24 mouse cellular contexts compared by ENCODE assay signal in genomic region chr17:41248406-41248805, GRCm38 (mm10).
"Had no signal": no experiment of that assay in that cellular context is flagged by ENCODE, and none has a peak within 500 bp of the region (broad histone marks: within the 10 kb centered on the region; RNA-seq: fewer than 3 reads in every experiment).

No protein-coding gene starts in this region.

- H3K4me1 ChIP-seq: heart, embryonic 13.5 days; heart, embryonic 15.5 days; kidney, embryonic 15.5 days; limb, embryonic 13.5 days; limb, embryonic 15.5 days had no signal

- H3K9ac ChIP-seq: heart, embryonic 13.5 days; heart, embryonic 15.5 days; hindbrain, embryonic 14.5 days; kidney, embryonic 15.5 days; limb, embryonic 13.5 days; limb, embryonic 15.5 days had no signal

- DNase-seq: gastrocnemius, postnatal 14 days; gastrocnemius, postnatal 36 days; heart, adult 11 months; heart, adult 2 months; heart, postnatal 14 days; heart, postnatal 36 days; kidney, adult 11 months; kidney, adult 2 months; kidney, adult 9 months; kidney, postnatal 14 days; kidney, postnatal 36 days; layer of hippocampus, adult 9-11 months; layer of hippocampus, postnatal 36 days; left cerebral cortex, postnatal 4 days had no signal

- ATAC-seq: hindbrain, embryonic 16.5 days; intestine, embryonic 16.5 days had no signal

- H3K27me3 ChIP-seq: heart, embryonic 13.5 days; heart, embryonic 15.5 days; kidney, embryonic 15.5 days; limb, embryonic 13.5 days; limb, embryonic 15.5 days had no signal

- H3K4me3 ChIP-seq: heart, adult 2 months; heart, embryonic 13.5 days; heart, embryonic 15.5 days; kidney, embryonic 15.5 days; limb, embryonic 13.5 days; limb, embryonic 15.5 days had no signal

- H3K4me2 ChIP-seq: heart, embryonic 11.5 days; heart, embryonic 13.5 days; heart, embryonic 15.5 days; hindbrain, embryonic 14.5 days; kidney, embryonic 15.5 days; limb, embryonic 13.5 days; limb, embryonic 15.5 days had no signal

- H3K9me3 ChIP-seq: heart, embryonic 13.5 days; heart, embryonic 15.5 days; kidney, embryonic 15.5 days; limb, embryonic 13.5 days; limb, embryonic 15.5 days had no signal

- H3K27ac ChIP-seq: heart, adult 2 months; heart, embryonic 13.5 days; heart, embryonic 15.5 days; hindbrain, embryonic 14.5 days; kidney, embryonic 15.5 days; kidney, postnatal 0 days; limb, embryonic 13.5 days; limb, embryonic 15.5 days had no signal

- H3K36me3 ChIP-seq: heart, embryonic 13.5 days; heart, embryonic 15.5 days; kidney, embryonic 15.5 days; limb, embryonic 13.5 days; limb, embryonic 15.5 days had no signal
